Mouse (Mus musculus): Measurements from ENCODE around the gene Slc6a6. TPM values are rescaled to one million over a fixed set of nuclear protein-coding genes. Genes with fewer than 3 reads are reported as not detected.

Slc6a6 gene
- polyA plus RNA-seq, 1 experiment from 2014 or later, result 45.6 TPM

DNA sequence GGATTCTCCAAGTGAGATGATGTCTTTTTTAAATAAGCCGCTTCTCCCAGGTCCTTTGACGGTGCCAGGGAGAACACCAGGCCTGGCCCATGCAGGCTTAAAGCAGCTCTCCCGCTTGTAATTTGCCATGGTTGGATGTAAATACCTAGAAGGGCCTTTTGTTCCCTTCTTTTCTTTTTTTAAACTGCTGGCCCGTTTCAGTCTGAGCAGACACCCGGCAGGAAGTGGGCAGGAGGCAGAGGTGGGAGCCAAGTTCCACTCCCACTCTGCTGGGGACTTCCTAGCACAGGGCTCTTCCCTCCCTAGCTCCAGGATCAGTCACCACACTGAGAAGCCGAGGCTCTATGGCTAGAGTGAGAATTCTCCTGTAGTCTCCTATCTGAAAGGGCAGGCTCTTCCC, 70.2 kb downstream of the Slc6a6 start:
- Histone ChIP-seq H3K4me1 (ENCODE audit: control insufficient read depth, insufficient read depth, low read length) (no peaks in the 10 kb centered on the region), H3K27me3 (ENCODE audit: control insufficient read depth, insufficient read depth, low read length) (no peaks in the 10 kb centered on the region), H3K9ac (ENCODE audit: low read length) (no peak overlapping the region), H3K36me3 (ENCODE audit: control insufficient read depth, insufficient read depth, low read length) (peaks cover 8% of the 10 kb centered on the region), H3K27ac (ENCODE audit: low read depth, low read length) (no peak overlapping the region), H3K4me2 (no peak overlapping the region), H3K9me3 (ENCODE audit: control insufficient read depth, low read length) (no peaks in the 10 kb centered on the region), H3K4me3 (ENCODE audit: low read depth, low read length) (no peak overlapping the region)
- ATAC-seq (ENCODE audit: low FRiP score) (no peak), DNase-seq (ENCODE audit: low spot score, missing footprints) (peak; percentile 83)
- 38% methylated on average over 6 of the region's 6 CpGs for WGBS

- Histone ChIP-seq H3K4me2 (no peak overlapping the region), H3K27ac (ENCODE audit: low read depth, low read length) (no peak overlapping the region), H3K4me1 (ENCODE audit: control insufficient read depth, insufficient read depth, low read length) (no peaks in the 10 kb centered on the region), H3K36me3 (ENCODE audit: control insufficient read depth, insufficient read depth, low read length) (peaks cover 7% of the 10 kb centered on the region), H3K9ac (ENCODE audit: low read length) (no peak overlapping the region), H3K27me3 (ENCODE audit: control insufficient read depth, insufficient read depth, low read length) (no peaks in the 10 kb centered on the region), H3K4me3 (ENCODE audit: low read depth, low read length) (no peak overlapping the region), H3K9me3 (ENCODE audit: control insufficient read depth, low read length) (no peaks in the 10 kb centered on the region)
- ATAC-seq (ENCODE audit: low FRiP score) (no peak), DNase-seq (ENCODE audit: low spot score, missing footprints) (no peak)
- 81% methylated on average over 12 of the region's 12 CpGs for WGBS
These were observed 71.0 kb downstream of the Slc6a6 start for GRCm38 (mm10) chr6:91754845-91755244.

DNA sequence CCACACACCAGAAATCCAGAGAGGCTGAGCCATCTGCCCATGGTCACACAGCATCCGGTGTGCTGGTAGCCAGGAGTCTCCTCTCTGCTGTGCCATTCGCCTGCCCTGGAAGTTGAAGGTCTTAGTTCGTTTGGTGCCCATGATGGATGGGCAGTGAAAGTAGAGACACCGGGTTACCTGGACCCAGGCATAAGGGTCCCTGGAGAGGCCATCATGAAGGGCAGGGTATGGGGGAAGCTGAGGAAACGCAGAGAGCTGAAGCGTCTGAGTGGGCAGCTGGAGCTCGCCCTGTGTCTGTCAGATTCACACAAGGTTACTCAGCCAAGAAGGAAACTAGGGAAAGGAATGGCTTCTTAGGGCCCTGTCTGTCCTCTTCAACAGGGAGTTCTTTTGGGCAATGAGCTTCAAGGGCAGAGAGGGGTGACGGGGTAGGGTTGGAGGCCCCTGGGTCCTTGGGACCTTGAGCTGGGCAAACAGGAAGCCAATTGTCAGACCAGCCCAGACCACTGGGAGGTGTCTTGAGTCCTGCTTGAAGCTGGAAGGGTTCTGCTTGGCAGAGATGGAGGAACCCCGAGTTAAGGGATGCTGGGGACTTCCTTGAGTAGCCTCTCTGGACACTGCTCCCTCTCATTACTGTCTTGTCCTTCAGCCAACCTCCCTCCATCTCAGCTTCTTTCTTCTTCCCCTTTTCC, 78.3 kb downstream of the Slc6a6 start:
- no peak overlapping the region for H3K27ac ChIP-seq (ENCODE audit: low read depth, low read length)
- no peaks in the 10 kb centered on the region for H3K4me1 ChIP-seq (ENCODE audit: control insufficient read depth, insufficient read depth, low read length)
- H3K9me3 ChIP-seq (ENCODE audit: control insufficient read depth, low read length), result no peaks in the 10 kb centered on the region
- H3K9ac ChIP-seq (ENCODE audit: low read length), result no peak overlapping the region
- no peak overlapping the region for H3K4me3 ChIP-seq (ENCODE audit: low read depth, low read length)
- H3K4me2 ChIP-seq, result no peak overlapping the region
- H3K36me3 ChIP-seq (ENCODE audit: control insufficient read depth, insufficient read depth, low read length), result no peaks in the 10 kb centered on the region
- no peak for DNase-seq (ENCODE audit: low spot score, missing footprints)
- no peak for ATAC-seq (ENCODE audit: low FRiP score)
- WGBS, result 79% methylated on average over 9 of the region's 9 CpGs
- no peaks in the 10 kb centered on the region for H3K27me3 ChIP-seq (ENCODE audit: control insufficient read depth, insufficient read depth, low read length)

- Histone ChIP-seq H3K36me3 (ENCODE audit: control insufficient read depth, insufficient read depth, low read length) (no peaks in the 10 kb centered on the region), H3K9ac (ENCODE audit: low read length) (no peak overlapping the region), H3K4me3 (ENCODE audit: low read depth, low read length) (no peak overlapping the region), H3K27me3 (ENCODE audit: control insufficient read depth, insufficient read depth, low read length) (no peaks in the 10 kb centered on the region), H3K4me2 (no peak overlapping the region), H3K9me3 (ENCODE audit: control insufficient read depth, low read length) (no peaks in the 10 kb centered on the region), H3K27ac (ENCODE audit: low read depth, low read length) (no peak overlapping the region), H3K4me1 (ENCODE audit: control insufficient read depth, insufficient read depth, low read length) (no peaks in the 10 kb centered on the region)
- DNase-seq (ENCODE audit: low spot score, missing footprints) (no peak), ATAC-seq (ENCODE audit: low FRiP score) (no peak)
- 87% methylated on average over 8 of the region's 8 CpGs for WGBS
These were observed 83.7 kb downstream of the Slc6a6 start for GRCm38 (mm10) chr6:91767550-91767949.

- 82% methylated on average over 5 of the region's 5 CpGs for WGBS
- ATAC-seq (ENCODE audit: low FRiP score) (no peak), DNase-seq (ENCODE audit: low spot score, missing footprints) (no peak)
- H3K36me3 ChIP-seq (ENCODE audit: control insufficient read depth, insufficient read depth, low read length), result no peaks in the 10 kb centered on the region
- H3K27ac ChIP-seq (ENCODE audit: low read depth, low read length), result no peak overlapping the region
- H3K4me2 ChIP-seq, result no peak overlapping the region
- no peaks in the 10 kb centered on the region for H3K9me3 ChIP-seq (ENCODE audit: control insufficient read depth, low read length)
- no peaks in the 10 kb centered on the region for H3K27me3 ChIP-seq (ENCODE audit: control insufficient read depth, insufficient read depth, low read length)
- no peak overlapping the region for H3K9ac ChIP-seq (ENCODE audit: low read length)
- H3K4me1 ChIP-seq (ENCODE audit: control insufficient read depth, insufficient read depth, low read length), result no peaks in the 10 kb centered on the region
- H3K4me3 ChIP-seq (ENCODE audit: low read depth, low read length), result no peak overlapping the region
These were observed 90.1 kb downstream of the Slc6a6 start for GRCm38 (mm10) chr6:91773951-91774350.

- Histone ChIP-seq H3K36me3 (ENCODE audit: control insufficient read depth, insufficient read depth, low read length) (no peaks in the 10 kb centered on the region), H3K27ac (ENCODE audit: low read depth, low read length) (no peak overlapping the region), H3K4me1 (ENCODE audit: control insufficient read depth, insufficient read depth, low read length) (no peaks in the 10 kb centered on the region), H3K9ac (ENCODE audit: low read length) (no peak overlapping the region), H3K27me3 (ENCODE audit: control insufficient read depth, insufficient read depth, low read length) (no peaks in the 10 kb centered on the region), H3K9me3 (ENCODE audit: control insufficient read depth, low read length) (no peaks in the 10 kb centered on the region), H3K4me2 (no peak overlapping the region), H3K4me3 (ENCODE audit: low read depth, low read length) (no peak overlapping the region)
- DNase-seq (ENCODE audit: low spot score, missing footprints) (peak; percentile 96), ATAC-seq (ENCODE audit: low FRiP score) (peak; percentile 83)
- WGBS, result 14% methylated on average over 9 of the region's 9 CpGs
These were observed 92.7 kb downstream of the Slc6a6 start for GRCm38 (mm10) chr6:91776543-91776942.

GRCm38 (mm10) chr6:91779206-91779605, 95.4 kb downstream of the Slc6a6 start:
- WGBS, result 74% methylated on average over 8 of the region's 9 CpGs
- H3K27ac ChIP-seq (ENCODE audit: low read depth, low read length), result no peak overlapping the region
- DNase-seq (ENCODE audit: low spot score, missing footprints), result no peak

DNA sequence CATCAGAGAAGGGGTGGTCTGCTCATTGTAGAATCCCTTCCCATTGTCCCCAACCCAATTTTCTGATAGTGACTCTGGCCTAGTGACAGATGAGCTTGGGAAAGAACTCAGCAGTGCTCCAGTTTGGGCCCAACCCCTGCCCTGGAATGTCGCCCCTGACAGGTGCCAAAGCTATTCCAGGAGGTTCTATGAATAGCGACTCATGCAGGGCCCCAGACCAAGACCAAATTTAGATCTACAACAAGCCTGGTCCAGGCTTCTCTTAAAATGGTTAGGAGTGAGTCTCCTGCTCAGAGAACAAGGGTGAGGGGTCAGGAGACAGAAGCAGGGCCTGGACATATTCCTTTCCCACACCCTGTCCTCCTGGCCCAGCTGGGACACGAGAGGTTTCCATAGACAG, 101.2 kb downstream of the Slc6a6 start:
- DNase-seq (ENCODE audit: low spot score, missing footprints) (no peak), ATAC-seq (ENCODE audit: low FRiP score) (no peak)
- no peaks in the 10 kb centered on the region for H3K36me3 ChIP-seq (ENCODE audit: control insufficient read depth, insufficient read depth, low read length)
- H3K4me2 ChIP-seq, result no peak overlapping the region
- no peaks in the 10 kb centered on the region for H3K4me1 ChIP-seq (ENCODE audit: control insufficient read depth, insufficient read depth, low read length)
- 87% methylated on average over 3 of the region's 3 CpGs for WGBS
- H3K9me3 ChIP-seq (ENCODE audit: control insufficient read depth, low read length), result no peaks in the 10 kb centered on the region
- H3K4me3 ChIP-seq (ENCODE audit: low read depth, low read length), result no peak overlapping the region
- H3K9ac ChIP-seq (ENCODE audit: low read length), result no peak overlapping the region
- no peaks in the 10 kb centered on the region for H3K27me3 ChIP-seq (ENCODE audit: control insufficient read depth, insufficient read depth, low read length)
- no peak overlapping the region for H3K27ac ChIP-seq (ENCODE audit: low read depth, low read length)

More at GRCm38 (mm10) chr6:91779206-91779605, 95.4 kb downstream of the Slc6a6 start:
- no peaks in the 10 kb centered on the region for H3K9me3 ChIP-seq (ENCODE audit: control insufficient read depth, low read length)
- no peaks in the 10 kb centered on the region for H3K27me3 ChIP-seq (ENCODE audit: control insufficient read depth, insufficient read depth, low read length)
- no peak overlapping the region for H3K4me3 ChIP-seq (ENCODE audit: low read depth, low read length)
- no peak overlapping the region for H3K4me2 ChIP-seq
- H3K4me1 ChIP-seq (ENCODE audit: control insufficient read depth, insufficient read depth, low read length), result no peaks in the 10 kb centered on the region
- no peak overlapping the region for H3K9ac ChIP-seq (ENCODE audit: low read length)
- ATAC-seq (ENCODE audit: low FRiP score), result no peak
- H3K36me3 ChIP-seq (ENCODE audit: control insufficient read depth, insufficient read depth, low read length), result no peaks in the 10 kb centered on the region

DNA sequence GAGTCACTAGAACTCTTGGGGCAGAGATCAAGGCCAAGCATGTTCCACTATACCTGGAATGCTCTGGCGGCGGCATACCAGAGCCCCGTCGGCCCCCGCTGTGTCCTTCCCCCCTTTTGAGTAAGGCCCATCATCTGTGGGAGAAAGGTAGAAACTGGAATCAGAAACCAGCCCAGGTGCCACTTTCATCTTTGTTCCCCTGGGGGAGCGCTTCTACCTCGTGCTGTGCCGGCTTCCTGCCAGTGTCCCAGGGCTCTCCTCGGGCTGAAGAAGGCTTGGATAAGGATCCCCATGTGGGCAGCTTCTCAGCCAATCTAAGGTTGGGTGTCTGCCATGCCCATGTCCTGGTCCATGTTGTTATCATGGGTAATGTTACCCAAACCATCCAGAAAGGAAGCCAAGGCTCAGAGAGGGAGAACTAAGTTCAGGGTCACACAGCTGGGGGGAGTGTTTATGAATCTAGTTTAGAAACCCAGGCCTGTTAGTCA, 104.5 kb downstream of the Slc6a6 start:
- no peak overlapping the region for H3K27ac ChIP-seq (ENCODE audit: low read depth, low read length)
- DNase-seq (ENCODE audit: low spot score, missing footprints) (no peak), ATAC-seq (ENCODE audit: low FRiP score) (no peak)
- no peak overlapping the region for H3K4me3 ChIP-seq (ENCODE audit: low read depth, low read length)
- WGBS, result 82% methylated on average over 9 of the region's 9 CpGs
- H3K9me3 ChIP-seq (ENCODE audit: control insufficient read depth, low read length), result no peaks in the 10 kb centered on the region
- H3K36me3 ChIP-seq (ENCODE audit: control insufficient read depth, insufficient read depth, low read length), result no peaks in the 10 kb centered on the region
- H3K9ac ChIP-seq (ENCODE audit: low read length), result no peak overlapping the region
- H3K4me1 ChIP-seq (ENCODE audit: control insufficient read depth, insufficient read depth, low read length), result no peaks in the 10 kb centered on the region
- H3K27me3 ChIP-seq (ENCODE audit: control insufficient read depth, insufficient read depth, low read length), result no peaks in the 10 kb centered on the region
- H3K4me2 ChIP-seq, result no peak overlapping the region

Data from midbrain, embryonic 11.5 days (tissue).